Comparison of ENCODE assay signal across 27 mouse cellular contexts in the genomic region with DNA sequence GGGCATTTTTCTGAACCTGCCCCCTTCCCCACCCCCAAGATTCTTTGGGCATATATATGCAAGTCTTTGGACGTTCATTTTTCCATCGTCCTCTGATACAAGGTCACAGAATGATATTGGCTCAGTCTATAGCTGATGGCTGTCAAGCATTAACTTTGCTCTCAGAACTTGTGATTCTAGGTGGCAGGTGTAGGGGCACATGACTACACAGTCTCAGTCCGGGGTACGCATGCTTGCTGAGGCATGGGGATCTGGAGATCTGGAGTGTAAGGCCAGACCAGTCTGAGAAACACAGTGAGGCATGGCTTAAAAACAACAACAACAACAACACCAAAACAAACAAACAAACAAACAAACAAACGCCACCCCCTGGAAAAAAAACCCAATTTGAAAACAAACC. TPM values are rescaled to one million over a fixed set of nuclear protein-coding genes. Genes with fewer than 3 reads are reported as not detected.
A peak's percentile ranks its signal among the peaks of the same experiment; 100 is the strongest.
DNase-seq lines count a peak whose midpoint lies in the region; ATAC-seq lines count a peak whose summit lies in the region.
"Had no signal": no experiment of that assay in that cellular context is flagged by ENCODE, and none has a peak within 500 bp of the region (broad histone marks: within the 10 kb centered on the region; RNA-seq: fewer than 3 reads in every experiment).

No protein-coding gene starts in this region.

- H3K9me3 ChIP-seq in kidney, embryonic 16.5 days (ENCODE audit: low read length), result no peaks in the 10 kb centered on the region
- no peaks in the 10 kb centered on the region for H3K9me3 ChIP-seq in intestine, embryonic 16.5 days (ENCODE audit: control insufficient read depth, low read length)
- H3K9me3 ChIP-seq: embryonic facial prominence, embryonic 10.5 days; embryonic facial prominence, embryonic 13.5 days; forebrain, embryonic 12.5 days; forebrain, embryonic 15.5 days; heart, embryonic 15.5 days; hindbrain, embryonic 10.5 days; hindbrain, embryonic 13.5 days had no signal

- H3K4me1 ChIP-seq in kidney, embryonic 16.5 days (ENCODE audit: insufficient read depth, low read length), result peaks cover 36% of the 10 kb centered on the region
- H3K4me1 ChIP-seq in intestine, embryonic 16.5 days (ENCODE audit: control insufficient read depth, insufficient read depth, low read length), result no peaks in the 10 kb centered on the region
- H3K4me1 ChIP-seq: forebrain, embryonic 12.5 days had no signal

- H3K4me2 ChIP-seq in kidney, embryonic 16.5 days (replicated peaks; ENCODE audit: low read depth, low read length), result no peak overlapping the region
- H3K4me2 ChIP-seq in intestine, embryonic 16.5 days (ENCODE audit: low read depth, low read length), result no peak overlapping the region
- H3K4me2 ChIP-seq: embryonic facial prominence, embryonic 13.5 days; forebrain, embryonic 12.5 days; forebrain, embryonic 15.5 days; heart, embryonic 12.5 days; heart, embryonic 15.5 days; hindbrain, embryonic 13.5 days had no signal

- no peak for ATAC-seq in kidney, embryonic 16.5 days (ENCODE audit: low FRiP score, low TSS enrichment)
- peak; percentile 52 for ATAC-seq in intestine, embryonic 16.5 days
- ATAC-seq in megakaryocyte, adult 5-6 weeks (ENCODE audit: poor library complexity, severe bottlenecking), result no peak
- ATAC-seq: forebrain, embryonic 15.5 days had no signal

- H3K27me3 ChIP-seq in kidney, embryonic 16.5 days (ENCODE audit: insufficient read depth, low read length), result no peaks in the 10 kb centered on the region
- no peaks in the 10 kb centered on the region for H3K27me3 ChIP-seq in intestine, embryonic 16.5 days (replicated peaks; ENCODE audit: control insufficient read depth, insufficient read depth, low read length)
- H3K27me3 ChIP-seq: embryonic facial prominence, embryonic 13.5 days; forebrain, embryonic 12.5 days; forebrain, embryonic 15.5 days; heart, embryonic 15.5 days; hindbrain, embryonic 13.5 days had no signal

- H3K36me3 ChIP-seq in kidney, embryonic 16.5 days (ENCODE audit: insufficient read depth, low read length), result no peaks in the 10 kb centered on the region
- no peaks in the 10 kb centered on the region for H3K36me3 ChIP-seq in intestine, embryonic 16.5 days (ENCODE audit: control insufficient read depth, insufficient read depth, low read length)
- H3K36me3 ChIP-seq: embryonic facial prominence, embryonic 10.5 days; embryonic facial prominence, embryonic 13.5 days; forebrain, embryonic 12.5 days; forebrain, embryonic 15.5 days; heart, embryonic 12.5 days; heart, embryonic 15.5 days; hindbrain, embryonic 10.5 days; hindbrain, embryonic 13.5 days had no signal

- 0 out of 2 replicates have a peak overlapping the region, but pooled peaks have one; percentile 33 for H3K27ac ChIP-seq in kidney, embryonic 16.5 days (ENCODE audit: low read length)
- H3K27ac ChIP-seq in intestine, embryonic 16.5 days (ENCODE audit: low read length), result no peak overlapping the region
- H3K27ac ChIP-seq: embryonic facial prominence, embryonic 10.5 days; embryonic facial prominence, embryonic 13.5 days; forebrain, embryonic 12.5 days; forebrain, embryonic 15.5 days; heart, embryonic 15.5 days; hindbrain, embryonic 10.5 days; hindbrain, embryonic 13.5 days had no signal

- no peak for DNase-seq in kidney, adult 11 months
- peak; percentile 32 for DNase-seq in kidney, postnatal 14 days
- DNase-seq in kidney, adult 9 months, result no peak
- DNase-seq in right cerebral cortex, postnatal 36 days (ENCODE audit: low spot score in 2 of 2), result no peak
- DNase-seq: adrenal gland, adult 2 months; adrenal gland, postnatal 14 days; cerebellum, adult 11-12 months; cerebellum, adult 8-10 months; cerebellum, postnatal 10 days; cerebellum, postnatal 36 days; embryo, embryonic 11 days; gastrocnemius, postnatal 25 days; heart, postnatal 10 days; heart, postnatal 36 days had no signal

- H3K9ac ChIP-seq in kidney, embryonic 16.5 days (replicated peaks; ENCODE audit: low read length), result no peak overlapping the region
- H3K9ac ChIP-seq in intestine, embryonic 16.5 days (ENCODE audit: low read depth, low read length), result no peak overlapping the region
- H3K9ac ChIP-seq: embryonic facial prominence, embryonic 13.5 days; forebrain, embryonic 12.5 days; forebrain, embryonic 15.5 days; heart, embryonic 12.5 days; heart, embryonic 15.5 days; hindbrain, embryonic 13.5 days had no signal

- WGBS in kidney, embryonic 16.5 days, result 82% methylated on average over 5 of the region's 5 CpGs
- 69% methylated on average over 5 of the region's 5 CpGs for WGBS in intestine, embryonic 16.5 days

- no peak overlapping the region for H3K4me3 ChIP-seq in kidney, embryonic 16.5 days (ENCODE audit: low read length)
- H3K4me3 ChIP-seq in intestine, embryonic 16.5 days (ENCODE audit: low read length), result no peak overlapping the region
- H3K4me3 ChIP-seq: embryonic facial prominence, embryonic 10.5 days; embryonic facial prominence, embryonic 13.5 days; erythroblast, embryonic 14.5 days; forebrain, embryonic 12.5 days; forebrain, embryonic 15.5 days; heart, embryonic 12.5 days; heart, embryonic 15.5 days; hindbrain, embryonic 10.5 days; hindbrain, embryonic 13.5 days had no signal

RNA-seq across cellular contexts. Expression of a gene that starts 47.5 kb away (rescaled TPM):
- 33.8 and 35.9 TPM in 2 replicates for polyA plus RNA-seq in kidney, embryonic 16.5 days (2015; fragmentation: Nextera tagmentation; extraction: Ambion mirVana)
- polyA plus RNA-seq in intestine, embryonic 16.5 days (2015; fragmentation: Nextera tagmentation; extraction: Ambion mirVana), result 23.6 and 26.9 TPM in 2 replicates
- total RNA-seq in megakaryocyte, adult 5-6 weeks (2015), result 16.9 and 18.4 TPM in 2 replicates
- 14.8 and 18.9 TPM in 2 replicates for total RNA-seq in megakaryocyte, adult 5-6 weeks (2017)
- total RNA-seq: MEL had no signal
